Mouse (Mus musculus): ENCODE measurements at regions not wholly inside any gene's neighbourhood (a gene's known extent, or its start where the extent isn't known, plus 50 kb on each side); places are given as distances from the start of the nearest gene placed in this dataset.

DNA sequence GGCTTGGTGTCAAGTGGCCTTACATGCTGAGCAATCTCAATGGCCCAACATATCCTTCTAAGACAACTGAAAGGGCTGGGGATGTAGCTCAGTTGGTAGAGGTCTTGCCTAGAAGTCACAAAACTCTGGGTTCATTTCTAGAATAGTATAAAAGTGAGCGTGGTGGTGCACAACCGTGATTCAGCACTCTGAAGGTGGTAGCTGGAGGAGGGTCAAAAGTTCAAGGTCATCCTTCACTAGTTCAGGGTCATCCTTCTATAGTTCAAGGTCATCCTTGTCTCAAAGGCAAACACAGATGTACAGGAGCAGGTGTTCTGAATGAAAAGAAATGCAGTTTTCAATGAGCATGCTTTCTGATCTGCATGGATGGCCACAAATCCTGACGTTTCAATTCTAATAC lies 101.5 kb upstream of the Marcks start:
- 86% methylated on average over 3 of the region's 3 CpGs for WGBS
- no peaks in the 10 kb centered on the region for H3K9me3 ChIP-seq (replicated peaks)
- peaks cover 27% of the 10 kb centered on the region for H3K4me1 ChIP-seq
- DNase-seq (ENCODE audit: low spot score), result no peak
- no peak overlapping the region for H3K27ac ChIP-seq
- H3K4me3 ChIP-seq, result no peak overlapping the region
- H3K27me3 ChIP-seq (ENCODE audit: low read depth, poor library complexity, severe bottlenecking), result no peaks in the 10 kb centered on the region
- no peaks in the 10 kb centered on the region for H3K36me3 ChIP-seq

DNA sequence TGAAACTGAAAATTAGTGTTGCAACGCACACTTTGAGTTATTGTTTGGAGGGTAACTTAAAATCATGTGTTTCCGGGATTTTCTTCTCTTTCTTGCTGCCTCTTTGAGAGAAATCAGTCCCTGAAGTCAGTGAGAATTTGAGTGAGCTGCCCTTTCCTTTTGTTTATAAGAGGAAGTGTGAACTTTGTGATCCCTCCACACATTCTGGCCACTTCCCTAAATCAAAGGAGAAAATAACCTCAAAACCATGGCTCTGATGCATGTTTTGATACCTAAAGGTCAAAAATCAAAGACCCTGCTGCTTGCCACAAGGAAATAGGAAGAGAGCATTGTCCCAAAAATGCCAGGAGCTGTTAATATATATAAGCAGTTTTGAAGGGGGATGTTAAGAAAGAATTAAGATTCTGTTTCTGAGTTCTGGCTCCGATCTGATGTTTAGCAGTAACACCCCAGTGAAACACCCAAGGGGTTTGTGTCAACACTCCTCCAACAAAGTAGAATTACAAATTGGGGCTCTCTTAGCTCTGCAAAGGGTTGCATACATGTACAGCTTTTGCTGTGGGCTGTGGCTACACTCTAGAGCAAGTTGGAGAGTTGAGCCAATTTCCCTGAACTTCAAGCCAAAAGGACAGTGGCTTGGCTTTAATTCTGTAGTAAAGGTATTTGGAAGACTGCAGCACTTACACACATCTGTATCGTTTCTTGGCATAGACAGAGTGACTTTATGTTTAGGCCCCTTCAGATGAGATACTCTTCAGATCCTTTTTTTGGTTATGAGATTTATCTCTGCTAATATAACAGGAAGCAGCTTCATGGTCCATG lies 97.5 kb upstream of the Marcks start:
- no peak for DNase-seq (ENCODE audit: low spot score)
- H3K9me3 ChIP-seq (replicated peaks), result no peaks in the 10 kb centered on the region
- no peaks in the 10 kb centered on the region for H3K36me3 ChIP-seq
- peaks cover 22% of the 10 kb centered on the region for H3K4me1 ChIP-seq
- no peak overlapping the region for H3K4me3 ChIP-seq
- no peak overlapping the region for H3K27ac ChIP-seq
- no peaks in the 10 kb centered on the region for H3K27me3 ChIP-seq (ENCODE audit: low read depth, poor library complexity, severe bottlenecking)
- WGBS, result 63% methylated on average over 4 of the region's 4 CpGs

- Histone ChIP-seq H3K4me1 (peaks cover 16% of the 10 kb centered on the region), H3K36me3 (no peaks in the 10 kb centered on the region), H3K27ac (peak overlapping the region; percentile 76), H3K9me3 (replicated peaks) (no peaks in the 10 kb centered on the region), H3K4me3 (no peak overlapping the region), H3K27me3 (ENCODE audit: low read depth, poor library complexity, severe bottlenecking) (no peaks in the 10 kb centered on the region)
- WGBS, result 29% methylated on average over 11 of the region's 12 CpGs
- peak; percentile 49 for DNase-seq (ENCODE audit: low spot score)
Measured at GRCm38 (mm10) chr10:37231936-37232556, 93.3 kb upstream of the Marcks start.

DNA sequence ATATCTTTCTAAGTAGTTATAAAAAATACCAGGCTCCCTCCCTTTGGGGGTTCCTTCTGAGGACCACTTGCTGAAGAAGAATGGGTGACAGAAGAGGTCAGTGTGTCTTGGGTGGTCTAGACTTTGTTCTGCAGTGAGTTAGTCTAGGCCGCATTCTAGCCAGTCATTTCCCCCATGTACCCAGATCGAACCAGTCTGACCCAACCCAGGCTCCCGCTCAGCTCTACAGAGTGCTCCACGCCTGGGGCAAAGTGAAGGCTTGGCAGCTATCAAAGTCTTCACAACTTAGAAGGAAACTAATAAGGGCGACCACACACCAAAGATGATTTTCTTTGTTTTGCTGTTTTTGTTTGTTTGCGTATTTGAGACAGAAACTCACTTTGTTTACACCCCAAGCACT lies 92.4 kb upstream of the Marcks start:
- 87% methylated on average over 6 of the region's 6 CpGs for WGBS
- no peaks in the 10 kb centered on the region for H3K36me3 ChIP-seq
- H3K4me1 ChIP-seq, result peaks cover 11% of the 10 kb centered on the region
- no peak for DNase-seq (ENCODE audit: low spot score)
- no peaks in the 10 kb centered on the region for H3K9me3 ChIP-seq (replicated peaks)
- H3K27me3 ChIP-seq (ENCODE audit: low read depth, poor library complexity, severe bottlenecking), result no peaks in the 10 kb centered on the region
- no peak overlapping the region for H3K27ac ChIP-seq
- H3K4me3 ChIP-seq, result no peak overlapping the region

DNA sequence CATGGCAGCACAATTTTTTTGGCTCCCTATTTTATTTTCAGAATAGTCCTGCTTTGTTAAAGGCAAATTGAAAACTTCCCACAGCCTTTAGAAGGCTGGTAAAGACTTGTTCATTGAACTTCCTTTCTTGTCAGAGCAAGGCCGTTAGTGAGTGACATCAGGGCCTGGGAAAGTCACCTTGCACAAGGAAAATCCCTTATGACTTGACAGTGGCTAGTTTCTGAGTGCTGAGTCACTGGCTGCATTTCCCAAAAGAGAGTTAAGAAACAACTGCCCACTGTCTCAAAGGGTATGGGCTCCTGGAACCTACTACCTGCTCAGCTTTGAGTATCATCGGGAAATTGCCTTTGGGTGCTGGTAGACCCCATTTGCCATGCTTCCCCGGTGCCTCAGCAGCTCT lies 89.2 kb upstream of the Marcks start:
- Histone ChIP-seq H3K27me3 (ENCODE audit: low read depth, poor library complexity, severe bottlenecking) (no peaks in the 10 kb centered on the region), H3K4me1 (peaks cover 7% of the 10 kb centered on the region), H3K36me3 (no peaks in the 10 kb centered on the region), H3K9me3 (replicated peaks) (no peaks in the 10 kb centered on the region), H3K27ac (no peak overlapping the region), H3K4me3 (no peak overlapping the region)
- DNase-seq (ENCODE audit: low spot score), result no peak
- WGBS, result 86% methylated on average over 3 of the region's 3 CpGs

- Histone ChIP-seq H3K4me3 (no peak overlapping the region), H3K4me1 (no peaks in the 10 kb centered on the region; the same call in 1 of the 2 replicates), H3K27ac (no peak overlapping the region), H3K9me3 (replicated peaks) (no peaks in the 10 kb centered on the region), H3K27me3 (ENCODE audit: low read depth, poor library complexity, severe bottlenecking) (no peaks in the 10 kb centered on the region), H3K36me3 (no peaks in the 10 kb centered on the region)
- 79% methylated on average over 6 of the region's 6 CpGs for WGBS
- no peak for DNase-seq (ENCODE audit: low spot score)
Measured at GRCm38 (mm10) chr10:37221730-37222129, 83.0 kb upstream of the Marcks start.

DNA sequence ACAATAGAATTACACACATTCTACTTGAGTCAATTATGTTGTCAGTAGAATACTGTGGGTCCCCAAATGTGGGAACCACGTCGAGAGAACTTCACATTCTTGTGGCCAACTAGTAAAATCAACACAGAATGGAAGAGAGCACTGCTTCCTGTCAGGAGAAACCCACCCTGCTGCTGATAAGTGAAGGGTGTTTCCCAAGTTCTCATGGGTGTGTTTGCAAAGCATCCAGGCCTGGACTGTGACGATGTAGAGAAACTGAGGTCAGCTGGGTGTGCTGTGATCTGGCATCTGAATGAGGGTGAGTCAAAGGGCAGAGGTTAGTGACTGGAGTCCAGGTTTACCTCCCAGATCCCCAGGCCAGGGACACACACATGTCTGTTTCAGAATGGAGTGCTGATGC lies 81.7 kb upstream of the Marcks start:
- Histone ChIP-seq H3K27ac (no peak overlapping the region), H3K9me3 (replicated peaks) (no peaks in the 10 kb centered on the region), H3K4me1 (no peaks in the 10 kb centered on the region; the same call in 1 of the 2 replicates), H3K4me3 (no peak overlapping the region), H3K36me3 (no peaks in the 10 kb centered on the region), H3K27me3 (ENCODE audit: low read depth, poor library complexity, severe bottlenecking) (no peaks in the 10 kb centered on the region)
- WGBS, result 65% methylated on average over 3 of the region's 3 CpGs
- DNase-seq (ENCODE audit: low spot score), result no peak

DNA sequence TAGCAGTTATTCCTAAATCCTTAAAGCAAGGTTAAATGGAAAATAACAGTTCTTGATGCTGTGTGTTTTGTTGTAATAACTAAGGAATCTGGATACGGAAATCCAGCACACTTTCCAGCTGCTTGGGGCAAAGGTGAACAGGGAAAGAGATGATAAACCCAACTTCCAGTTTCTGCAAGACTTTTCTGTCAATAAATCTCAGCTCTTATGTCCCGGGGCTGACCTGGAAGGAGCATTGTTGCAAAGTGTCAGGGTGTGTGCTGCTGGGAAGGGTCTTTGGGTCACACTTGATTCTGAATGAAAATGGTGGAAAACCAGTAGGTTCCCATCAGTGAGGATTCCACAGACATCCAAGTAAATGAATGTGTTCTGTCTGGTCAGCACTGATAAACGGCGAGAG lies 81.2 kb upstream of the Marcks start:
- no peaks in the 10 kb centered on the region; the same call in 1 of the 2 replicates for H3K4me1 ChIP-seq
- H3K36me3 ChIP-seq, result no peaks in the 10 kb centered on the region
- WGBS, result 75% methylated on average over 4 of the region's 4 CpGs
- no peak overlapping the region for H3K27ac ChIP-seq
- no peaks in the 10 kb centered on the region for H3K27me3 ChIP-seq (ENCODE audit: low read depth, poor library complexity, severe bottlenecking)
- no peak for DNase-seq (ENCODE audit: low spot score)
- no peaks in the 10 kb centered on the region for H3K9me3 ChIP-seq (replicated peaks)
- H3K4me3 ChIP-seq, result no peak overlapping the region

DNA sequence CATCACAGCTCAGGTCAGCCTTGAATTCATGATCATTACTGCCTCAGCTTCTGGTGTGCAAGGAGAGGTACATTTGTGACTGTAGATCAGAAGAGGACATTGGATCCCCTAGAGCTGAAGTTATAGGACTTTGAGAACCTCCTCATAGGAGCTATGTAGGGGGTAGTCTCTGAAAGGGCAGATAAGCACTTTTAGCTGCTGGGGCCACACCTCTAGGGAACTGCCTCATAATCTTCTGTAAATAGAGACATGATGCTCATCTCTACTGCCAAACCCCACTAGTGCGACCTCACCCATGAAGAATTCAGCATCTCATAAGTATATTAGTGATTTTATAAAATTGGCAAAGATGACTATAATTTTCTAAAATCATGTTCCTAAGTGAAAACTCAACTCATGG lies 80.7 kb upstream of the Marcks start:
- WGBS, result 90% methylated on average over 1 of the region's 1 CpGs
- Histone ChIP-seq H3K4me1 (no peaks in the 10 kb centered on the region; the same call in 1 of the 2 replicates), H3K27me3 (ENCODE audit: low read depth, poor library complexity, severe bottlenecking) (no peaks in the 10 kb centered on the region), H3K9me3 (replicated peaks) (no peaks in the 10 kb centered on the region), H3K36me3 (no peaks in the 10 kb centered on the region), H3K4me3 (no peak overlapping the region), H3K27ac (no peak overlapping the region)
- no peak for DNase-seq (ENCODE audit: low spot score)

DNA sequence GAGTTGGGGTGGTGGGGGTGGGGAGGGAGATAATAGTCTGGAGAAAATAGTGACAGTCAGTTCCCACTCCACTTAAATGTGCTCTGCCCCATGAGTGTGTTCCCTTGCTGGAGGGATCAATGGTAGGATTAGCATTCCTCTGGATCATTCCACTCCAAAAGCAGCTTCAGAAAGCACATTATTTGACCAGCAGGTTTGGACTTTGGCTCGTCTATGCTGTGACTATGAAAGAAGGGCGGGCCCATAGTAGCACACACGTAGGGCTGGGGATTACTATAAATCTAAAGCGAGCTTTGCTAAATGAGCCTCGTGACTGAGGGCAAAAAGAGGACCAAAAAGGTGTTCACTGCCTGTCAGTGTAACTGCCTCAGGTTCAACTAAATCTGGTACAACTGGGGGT lies 75.9 kb upstream of the Marcks start:
- Histone ChIP-seq H3K36me3 (no peaks in the 10 kb centered on the region), H3K4me3 (no peak overlapping the region), H3K27me3 (ENCODE audit: low read depth, poor library complexity, severe bottlenecking) (no peaks in the 10 kb centered on the region), H3K27ac (no peak overlapping the region), H3K9me3 (replicated peaks) (no peaks in the 10 kb centered on the region), H3K4me1 (no peaks in the 10 kb centered on the region)
- no peak for DNase-seq (ENCODE audit: low spot score)
- WGBS, result 66% methylated on average over 5 of the region's 5 CpGs

DNA sequence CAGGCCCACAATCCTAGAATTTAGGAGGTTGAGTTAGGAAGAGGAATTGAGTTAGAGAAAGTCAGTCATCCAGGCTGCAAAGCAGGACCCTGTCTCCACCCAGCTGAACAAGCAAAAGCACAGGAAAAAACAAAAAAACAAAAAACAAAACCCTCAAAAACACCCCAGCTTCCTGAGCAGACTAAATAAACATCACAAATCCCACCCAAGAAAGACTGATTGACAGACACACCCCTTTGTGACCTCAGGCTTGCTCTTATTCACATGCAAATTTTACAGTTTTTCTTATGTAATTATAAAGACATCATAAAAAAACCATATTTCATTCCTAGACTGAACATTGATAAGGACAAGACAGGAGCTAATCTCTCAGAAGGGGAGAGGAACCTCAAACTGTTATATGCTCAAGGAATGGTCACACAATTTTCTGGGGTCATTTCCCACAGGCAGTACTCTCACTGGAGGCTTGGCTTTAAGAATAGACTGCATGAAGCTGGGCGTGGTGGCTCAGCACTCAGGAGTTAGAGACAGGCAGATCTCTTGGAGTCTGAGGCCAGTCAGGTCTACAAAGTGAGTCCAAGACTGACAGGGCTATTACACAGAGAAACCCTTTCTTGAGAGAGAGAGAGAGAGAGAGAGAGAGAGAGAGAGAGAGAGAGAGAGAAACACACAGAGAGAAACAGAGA lies 73.8 kb upstream of the Marcks start:
- Histone ChIP-seq H3K4me1 (no peaks in the 10 kb centered on the region), H3K9me3 (replicated peaks) (no peaks in the 10 kb centered on the region), H3K4me3 (no peak overlapping the region), H3K36me3 (no peaks in the 10 kb centered on the region), H3K27ac (no peak overlapping the region), H3K27me3 (ENCODE audit: low read depth, poor library complexity, severe bottlenecking) (no peaks in the 10 kb centered on the region)
- 40% methylated on average over 1 of the region's 1 CpGs for WGBS
- no peak for DNase-seq (ENCODE audit: low spot score)

DNA sequence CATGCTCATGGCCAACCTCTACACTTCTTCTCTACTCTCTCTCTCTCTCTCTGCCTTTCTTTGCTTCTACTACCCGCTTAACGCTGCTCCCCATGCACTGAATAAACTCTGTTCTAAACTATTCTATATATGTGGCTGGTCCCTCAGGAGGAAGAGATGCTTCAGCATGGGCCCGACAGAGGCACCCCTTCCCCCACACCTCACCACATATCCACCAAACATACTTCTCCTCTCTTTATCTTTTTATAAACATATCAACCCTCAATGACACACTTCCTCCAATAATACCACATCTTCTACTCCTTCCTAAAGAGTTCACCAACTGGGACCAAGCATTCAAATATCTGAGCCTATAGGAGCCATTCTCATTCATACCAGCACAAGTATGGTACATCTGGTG lies 72.6 kb upstream of the Marcks start:
- Histone ChIP-seq H3K36me3 (no peaks in the 10 kb centered on the region), H3K4me3 (no peak overlapping the region), H3K27me3 (ENCODE audit: low read depth, poor library complexity, severe bottlenecking) (no peaks in the 10 kb centered on the region), H3K27ac (no peak overlapping the region), H3K9me3 (replicated peaks) (no peaks in the 10 kb centered on the region), H3K4me1 (no peaks in the 10 kb centered on the region)
- no peak for DNase-seq (ENCODE audit: low spot score)
- 88% methylated on average over 3 of the region's 3 CpGs for WGBS

- 94% methylated on average over 1 of the region's 1 CpGs for WGBS
- DNase-seq (ENCODE audit: low spot score), result no peak
- no peaks in the 10 kb centered on the region for H3K27me3 ChIP-seq (ENCODE audit: low read depth, poor library complexity, severe bottlenecking)
- H3K27ac ChIP-seq, result no peak overlapping the region
- H3K9me3 ChIP-seq (replicated peaks), result no peaks in the 10 kb centered on the region
- H3K36me3 ChIP-seq, result no peaks in the 10 kb centered on the region
- H3K4me1 ChIP-seq, result no peaks in the 10 kb centered on the region
- no peak overlapping the region for H3K4me3 ChIP-seq
Measured at GRCm38 (mm10) chr10:37210223-37210622, 71.5 kb upstream of the Marcks start.
